Mouse (Mus musculus): ENCODE measurements at regions not wholly inside any gene's neighbourhood (a gene's known extent, or its start where the extent isn't known, plus 50 kb on each side); places are given as distances from the start of the nearest gene placed in this dataset.

GRCm38 (mm10) chr6:140847165-140847564 lies 118.1 kb downstream of the Gm11077 start:
- TF ChIP-seq CTCF (IDR thresholded peaks at IDR 0.05; ENCODE audit: insufficient read depth, low read length) (no peak), POLR2A (IDR thresholded peaks at IDR 0.05; ENCODE audit: borderline replicate concordance, extremely low read depth, low read depth, low read length) (no peak)

All from lung, adult 2 months (tissue).